8 mouse cellular contexts compared by ENCODE assay signal in genomic region chr16:46010153-46010905, GRCm38 (mm10). TPM values are rescaled to one million over a fixed set of nuclear protein-coding genes. Genes with fewer than 3 reads are reported as not detected.
A peak's percentile ranks its signal among the peaks of the same experiment; 100 is the strongest.
DNase-seq lines count a peak whose midpoint lies in the region; ATAC-seq lines count a peak whose summit lies in the region.

Gene Plcxd2, minus strand, starts transcription at chr16:46010218.

- no peaks in the 10 kb centered on the region for H3K36me3 ChIP-seq in hindbrain, embryonic 15.5 days

- peak within 1 kb of the TSS; percentile 77 for H3K27ac ChIP-seq in hindbrain, embryonic 15.5 days (replicated peaks)

- no peaks in the 10 kb centered on the region for H3K27me3 ChIP-seq in hindbrain, embryonic 15.5 days

- H3K4me1 ChIP-seq in hindbrain, embryonic 15.5 days (replicated peaks): peaks cover 24% of the 10 kb centered on the region

- H3K9ac ChIP-seq in hindbrain, embryonic 15.5 days: peak within 1 kb of the TSS; percentile 59

- no peaks in the 10 kb centered on the region for H3K9me3 ChIP-seq in hindbrain, embryonic 15.5 days

- peak within 1 kb of the TSS; percentile 74 for H3K4me2 ChIP-seq in hindbrain, embryonic 15.5 days

- peak; percentile 96 for DNase-seq in gastrocnemius, adult 18-20 months (ENCODE audit: low spot score)
- peak; percentile 91 for DNase-seq in layer of hippocampus, postnatal 36 days
- peak; percentile 96 for DNase-seq in lung, postnatal 25 days (ENCODE audit: low spot score)
- DNase-seq in retina, adult 2 months (ENCODE audit: low read depth, low spot score): peak; percentile 90
- peak; percentile 94 for DNase-seq in thymus, postnatal 25 days

- ATAC-seq in activated CD4-positive, CD25-positive, alpha-beta regulatory T cell, adult 4 months: peak; percentile 86
- peak; percentile 96 for ATAC-seq in common myeloid progenitor, adult 5-6 weeks (replicated peaks; ENCODE audit: low read depth, poor library complexity, severe bottlenecking)
- peak; percentile 99 for ATAC-seq in hindbrain, embryonic 15.5 days (ENCODE audit: low FRiP score, low read depth)

- WGBS in hindbrain, embryonic 15.5 days: under 1% methylated on average over 39 of the region's 39 CpGs

- H3K4me3 ChIP-seq in hindbrain, embryonic 15.5 days: peak within 1 kb of the TSS; percentile 75

RNA-seq across cellular contexts. Expression of gene Plcxd2, which starts in this region (rescaled TPM):
- 1 to 10 TPM; 3.2 to 6.8 TPM for polyA plus RNA-seq in activated CD4-positive, CD25-positive, alpha-beta regulatory T cell, adult 4 months (2017; shearing (Covaris generic))
- total RNA-seq in common myeloid progenitor, adult 5-6 weeks (2017): 4.8 and 5.7 TPM in 2 replicates
- total RNA-seq in gastrocnemius, adult 18-20 months (2021): under 1 TPM; 0.11 to 0.12 TPM
- polyA plus RNA-seq in hindbrain, embryonic 15.5 days (2015; fragmentation: Nextera tagmentation; extraction: Ambion mirVana): 15.0 and 15.2 TPM in 2 replicates
- total RNA-seq in layer of hippocampus, postnatal 36 days (2021): 10 to 100 TPM; 16.4 to 18.4 TPM

Comparison
In these comparisons a context has a peak if more than half of its experiments do, and no peak if none do; other contexts are left out.
1. Peak in every context shown above with its lines: DNase-seq, ATAC-seq, H3K4me3 ChIP-seq and H3K27ac ChIP-seq.
2. Peak in DNase-seq in gastrocnemius, adult 18-20 months; RNA of the gene not detected or under 1 TPM.